Mouse (Mus musculus) cortical plate, adult 2 months (tissue): ENCODE data around the gene Vmac.

Experiments
- CTCF ChIP-seq: fragments of 200-500 bp; IDR thresholded peaks from 2 replicates; pipeline ENCODE4 v1.5.1; 2011; ENCODE audit warnings: mild to moderate bottlenecking, control low read depth, low read length; ENCODE audit not compliant: insufficient read depth; ENCODE audit errors: extremely low read depth
- POLR2A ChIP-seq: fragments of 200-500 bp; IDR thresholded peaks from 2 replicates; pipeline ENCODE4 v1.6.1; 2011; ENCODE audit warnings: mild to moderate bottlenecking, low read length, control low read depth; ENCODE audit not compliant: insufficient read depth; ENCODE audit errors: extremely low read depth

- no peak for TF ChIP-seq CTCF
- no peak for TF ChIP-seq POLR2A
Observed at GRCm38 (mm10) chr17:56688689-56689088, 29.1 kb downstream of the Vmac start.
